Mouse (Mus musculus) kidney, adult 2 months (tissue): ENCODE measurements around the gene Cacna1c.

Experiments
- CTCF ChIP-seq: fragments of 200-500 bp; conservative IDR thresholded peaks from 2 replicates; pipeline ENCODE4 v1.5.1; 2011; ENCODE audit warnings: low read depth, mild to moderate bottlenecking, control low read depth, low read length, moderate library complexity, mixed read lengths; ENCODE audit not compliant: insufficient read depth, insufficient read length
- POLR2A ChIP-seq: fragments of 200-500 bp; IDR thresholded peaks from one replicate; pipeline ENCODE4 v1.6.1; 2011; ENCODE audit warnings: low read depth, low read length, control low read depth

DNA sequence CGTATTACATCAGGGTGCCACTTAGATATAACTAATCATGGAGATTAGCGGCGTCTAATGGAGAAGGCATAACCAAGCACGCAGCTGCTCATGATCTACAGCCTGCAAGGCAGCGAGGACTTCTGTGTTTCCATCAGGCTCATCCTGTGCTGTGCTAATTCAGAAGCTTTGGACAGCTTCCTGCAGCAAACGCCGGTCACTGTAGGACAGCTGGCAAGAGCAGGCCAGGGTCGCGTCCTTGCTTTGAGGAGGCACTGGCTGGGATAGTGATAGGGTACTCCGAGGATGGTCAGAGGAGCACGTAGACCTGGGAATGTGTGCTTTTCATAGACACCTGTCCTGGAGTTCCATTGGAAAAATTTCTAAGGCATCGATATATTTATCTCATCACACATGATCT, 551.4 kb downstream of the Cacna1c start:
- TF ChIP-seq POLR2A, result no peak
- TF ChIP-seq CTCF, result no peak
